Mouse (Mus musculus) liver, postnatal 0 days (tissue): ENCODE measurements around the gene Fam78b. TPM values are rescaled to one million over a fixed set of nuclear protein-coding genes. Genes with fewer than 3 reads are reported as not detected.

Experiments
- ATAC-seq: fragments of 200-750 bp; cut with Nextera tagmentation; 2 replicates; pipeline ENCODE4 v1.8.0; 2017; ENCODE audit warnings: mild to moderate bottlenecking, moderate library complexity
- DNase-seq: peaks from one replicate; pipeline ENCODE4 v3.0.0-alpha.2; 2016
- H3K27ac ChIP-seq: fragments of 300-500 bp; sonication (generic); 2 replicates; pipeline ENCODE4 v1.5.1; 2014; ENCODE audit warnings: antibody characterized with exemption, moderate library complexity, mild to moderate bottlenecking, low read depth
- H3K27me3 ChIP-seq: fragments of 300-500 bp; sonication (generic); 2 replicates; pipeline ENCODE4 v1.6.1; 2014; ENCODE audit warnings: low read length, control low read depth, mixed read lengths; ENCODE audit not compliant: insufficient read depth
- H3K36me3 ChIP-seq: fragments of 300-500 bp; sonication (generic); replicated peaks from 2 replicates; pipeline ENCODE4 v1.6.1; 2014; ENCODE audit warnings: mild to moderate bottlenecking, control low read depth, low read length, moderate library complexity, mixed read lengths; ENCODE audit not compliant: insufficient read depth
- H3K4me1 ChIP-seq: fragments of 300-500 bp; sonication (generic); 2 replicates; pipeline ENCODE4 v1.6.1; 2014; ENCODE audit warnings: antibody characterized with exemption, mild to moderate bottlenecking, control low read depth; ENCODE audit not compliant: insufficient read depth
- H3K4me2 ChIP-seq: fragments of 300-500 bp; sonication (generic); 2 replicates; pipeline ENCODE4 v1.6.1; 2014; ENCODE audit warnings: low read depth, mild to moderate bottlenecking, low read length, moderate library complexity, mixed read lengths
- H3K4me3 ChIP-seq: fragments of 300-500 bp; sonication (generic); 2 replicates; pipeline ENCODE4 v1.5.1; 2014; ENCODE audit warnings: low read depth, low read length
- H3K9ac ChIP-seq: fragments of 300-500 bp; sonication (generic); replicated peaks from 2 replicates; pipeline ENCODE4 v1.6.1; 2014; ENCODE audit warnings: mild to moderate bottlenecking, moderate library complexity
- H3K9me3 ChIP-seq: fragments of 300-500 bp; sonication (generic); 2 replicates; pipeline ENCODE4 v1.6.1; 2016; ENCODE audit warnings: mild to moderate bottlenecking, control low read depth, low read length, mixed read lengths
- CTCF ChIP-seq: sonication (generic); IDR thresholded peaks from 2 replicates; pipeline ENCODE4 v1.5.1; 2016; ENCODE audit warnings: antibody characterized with exemption, low read depth
- EP300 ChIP-seq: IDR thresholded peaks from 2 replicates; pipeline ENCODE4 v1.6.1; 2016; ENCODE audit warnings: antibody characterized with exemption, low read depth, mild to moderate bottlenecking
- WGBS: fragments of 180-500 bp; shearing (Covaris S2); extraction: QIAGEN DNeasy Blood & Tissue Kit; methylation state at CpG from one replicate; pipeline ENCODE4 v1.1.7; 2014; ENCODE audit not compliant: insufficient replicate concordance; 5-methylcytosine and 5-hydroxymethylcytosine counted together
- polyA plus RNA-seq: library from polyadenylated mRNA; unstranded; fragments of >200 nt; fragmentation: Nextera tagmentation; extraction: Ambion mirVana; gene quantifications from 2 replicates; pipeline ENCODE4 v1.2.1, GENCODE M21; 2015

The Fam78b gene
- polyA plus RNA-seq, 1 experiment from 2014 or later, result 0.07 TPM

- no peaks in the 10 kb centered on the region for H3K9me3 ChIP-seq
- TF ChIP-seq CTCF, result no peak
- TF ChIP-seq EP300, result no peak
- ATAC-seq (no peak), DNase-seq (no peak)
- no peak overlapping the region for H3K27ac ChIP-seq
- no peaks in the 10 kb centered on the region for H3K36me3 ChIP-seq
- no peak overlapping the region for H3K9ac ChIP-seq
- no peak overlapping the region for H3K4me2 ChIP-seq
- no peak overlapping the region for H3K4me3 ChIP-seq
- WGBS, result 58% methylated on average over 3 of the region's 3 CpGs
- H3K4me1 ChIP-seq, result no peaks in the 10 kb centered on the region
- no peaks in the 10 kb centered on the region for H3K27me3 ChIP-seq
Measured at GRCm38 (mm10) chr1:167093551-167093950, 92.3 kb downstream of the Fam78b start.

- H3K36me3 ChIP-seq, result no peaks in the 10 kb centered on the region
- 75% methylated on average over 10 of the region's 10 CpGs for WGBS
- ATAC-seq (no peak), DNase-seq (no peak)
- H3K27ac ChIP-seq, result no peak overlapping the region
- no peak overlapping the region for H3K4me2 ChIP-seq
- no peak for TF ChIP-seq CTCF
- no peak for TF ChIP-seq EP300
- H3K4me3 ChIP-seq, result no peak overlapping the region
- no peaks in the 10 kb centered on the region for H3K4me1 ChIP-seq
- H3K27me3 ChIP-seq, result no peaks in the 10 kb centered on the region
- no peak overlapping the region for H3K9ac ChIP-seq
- no peaks in the 10 kb centered on the region for H3K9me3 ChIP-seq
Measured at GRCm38 (mm10) chr1:167094589-167095148, 93.5 kb downstream of the Fam78b start.

GRCm38 (mm10) chr1:167098741-167099140 is 97.5 kb downstream of the Fam78b start:
- TF ChIP-seq EP300 (no peak), CTCF (no peak)
- no peaks in the 10 kb centered on the region for H3K9me3 ChIP-seq
- H3K27ac ChIP-seq, result no peak overlapping the region
- no peaks in the 10 kb centered on the region for H3K27me3 ChIP-seq
- H3K4me1 ChIP-seq, result no peaks in the 10 kb centered on the region
- no peak for DNase-seq
- no peak for ATAC-seq
- H3K36me3 ChIP-seq, result no peaks in the 10 kb centered on the region
- 77% methylated on average over 7 of the region's 7 CpGs for WGBS
- H3K4me2 ChIP-seq, result no peak overlapping the region
- H3K4me3 ChIP-seq, result no peak overlapping the region
- no peak overlapping the region for H3K9ac ChIP-seq

- Histone ChIP-seq H3K36me3 (no peaks in the 10 kb centered on the region), H3K4me1 (no peaks in the 10 kb centered on the region), H3K27ac (no peak overlapping the region), H3K9me3 (no peaks in the 10 kb centered on the region), H3K4me2 (no peak overlapping the region), H3K9ac (no peak overlapping the region), H3K27me3 (no peaks in the 10 kb centered on the region), H3K4me3 (no peak overlapping the region)
- TF ChIP-seq EP300 (no peak), CTCF (no peak)
- ATAC-seq, result no peak
- no peak for DNase-seq
- WGBS, result 59% methylated on average over 8 of the region's 8 CpGs
Measured at GRCm38 (mm10) chr1:167102046-167102445, 100.8 kb downstream of the Fam78b start.

- ATAC-seq (no peak), DNase-seq (no peak)
- no peak overlapping the region for H3K9ac ChIP-seq
- no peak overlapping the region for H3K4me2 ChIP-seq
- H3K36me3 ChIP-seq, result no peaks in the 10 kb centered on the region
- 57% methylated on average over 9 of the region's 9 CpGs for WGBS
- H3K9me3 ChIP-seq, result no peaks in the 10 kb centered on the region
- H3K27me3 ChIP-seq, result no peaks in the 10 kb centered on the region
- no peaks in the 10 kb centered on the region for H3K4me1 ChIP-seq
- no peak overlapping the region for H3K27ac ChIP-seq
- H3K4me3 ChIP-seq, result no peak overlapping the region
- no peak for TF ChIP-seq EP300
- no peak for TF ChIP-seq CTCF
Measured at GRCm38 (mm10) chr1:167102566-167102965, 101.3 kb downstream of the Fam78b start.

GRCm38 (mm10) chr1:167104956-167105626 is 103.9 kb downstream of the Fam78b start:
- ATAC-seq (no peak), DNase-seq (no peak)
- WGBS, result 55% methylated on average over 5 of the region's 5 CpGs
- Histone ChIP-seq H3K9me3 (no peaks in the 10 kb centered on the region), H3K27ac (no peak overlapping the region), H3K9ac (no peak overlapping the region), H3K4me1 (no peaks in the 10 kb centered on the region), H3K36me3 (no peaks in the 10 kb centered on the region), H3K4me2 (no peak overlapping the region), H3K4me3 (no peak overlapping the region), H3K27me3 (no peaks in the 10 kb centered on the region)
- TF ChIP-seq CTCF, result no peak
- TF ChIP-seq EP300, result no peak
